Mouse (Mus musculus) megakaryocyte progenitor cell, adult 5-6 weeks (primary cell): ENCODE data around the gene C4b. TPM values are rescaled to one million over a fixed set of nuclear protein-coding genes. Genes with fewer than 3 reads are reported as not detected.
"Not testable (repeated sequence)": the region's sequence is repeated elsewhere in the genome, so short reads cannot be mapped to it uniquely, and the experiment has no call there.

Source experiments
- ATAC-seq: replicated peaks from 2 replicates; pipeline ENCODE4 v1.8.0; 2016; ENCODE audit warnings: mild to moderate bottlenecking, moderate TSS enrichment, inconsistent platforms; ENCODE audit not compliant: poor library complexity
- total RNA-seq, 2 experiments: library from RNA; stranded (forward) in 1 of 2; stranded (reverse) in 1 of 2; fragments of 157-497, 149-512 nt in 1 of 2; fragments of 200-1000 nt in 1 of 2; gene quantifications; 2 replicates each; pipeline versions ENCODE4 v1.2.3 to v1.2.4; 2015 to 2017

C4b gene
- total RNA-seq (2015) = 0.12 and 0.27 TPM in 2 replicates
- total RNA-seq (2017) = 0.03 and 0.12 TPM in 2 replicates

- no peak for ATAC-seq
Measured at GRCm38 (mm10) chr17:34743719-34744118, at the start of gene C4b. Gene C4b, minus strand, starts transcription at chr17:34743882.

DNA sequence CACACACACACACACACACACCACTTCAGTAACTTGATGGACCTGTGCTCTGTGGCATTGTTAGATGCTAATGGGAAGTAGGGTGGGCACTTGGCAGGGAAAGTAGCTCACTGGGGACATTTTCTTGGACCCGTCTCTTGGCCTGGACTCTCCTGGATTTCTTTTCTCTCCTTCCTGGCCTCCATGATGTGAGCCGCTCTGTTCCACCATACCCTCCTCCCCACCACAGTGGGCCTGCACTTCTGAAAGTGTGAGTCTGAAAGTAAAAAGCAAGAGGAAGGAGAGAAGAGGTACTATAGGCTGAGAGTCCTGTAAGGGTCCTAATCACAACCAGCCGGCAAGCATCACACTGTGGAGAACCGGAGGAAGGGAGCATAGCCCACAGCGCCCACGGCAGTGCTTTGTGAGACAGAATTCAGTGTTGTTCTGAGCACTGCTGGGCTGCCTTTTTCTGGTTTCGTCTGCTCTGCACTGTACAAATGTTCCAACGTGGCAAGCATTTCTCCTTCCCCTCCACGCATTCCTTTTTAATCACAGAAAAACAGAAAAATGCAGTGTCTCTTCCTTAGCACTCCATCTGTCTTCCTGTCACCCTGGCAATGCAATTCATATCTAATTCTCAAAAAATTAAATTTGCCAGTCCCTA lies 34.1 kb upstream of the C4b start:
- ATAC-seq = no peak

- no peak for ATAC-seq
Measured at GRCm38 (mm10) chr17:34761471-34761870, 17.8 kb upstream of the C4b start.

DNA sequence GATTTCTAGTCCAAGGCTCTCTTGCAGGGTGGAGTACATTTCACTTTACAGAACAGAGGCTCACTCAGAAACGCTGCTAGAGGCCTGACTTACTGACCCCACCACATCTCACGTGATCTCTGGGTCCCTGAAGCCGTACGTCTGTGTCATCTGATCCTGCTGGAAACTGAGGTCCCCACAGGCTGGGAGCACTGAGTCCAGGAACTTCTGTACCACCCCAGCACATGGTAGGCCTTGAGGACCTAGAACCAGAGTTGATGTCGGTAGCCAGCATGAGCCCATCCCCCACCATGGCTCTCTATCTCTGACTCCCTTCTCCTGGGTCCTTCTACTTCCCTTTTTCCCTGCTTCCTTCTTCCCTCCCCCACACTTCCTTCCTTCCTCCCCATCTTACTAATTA lies 2.8 kb upstream of the C4b start:
- ATAC-seq = no peak

DNA sequence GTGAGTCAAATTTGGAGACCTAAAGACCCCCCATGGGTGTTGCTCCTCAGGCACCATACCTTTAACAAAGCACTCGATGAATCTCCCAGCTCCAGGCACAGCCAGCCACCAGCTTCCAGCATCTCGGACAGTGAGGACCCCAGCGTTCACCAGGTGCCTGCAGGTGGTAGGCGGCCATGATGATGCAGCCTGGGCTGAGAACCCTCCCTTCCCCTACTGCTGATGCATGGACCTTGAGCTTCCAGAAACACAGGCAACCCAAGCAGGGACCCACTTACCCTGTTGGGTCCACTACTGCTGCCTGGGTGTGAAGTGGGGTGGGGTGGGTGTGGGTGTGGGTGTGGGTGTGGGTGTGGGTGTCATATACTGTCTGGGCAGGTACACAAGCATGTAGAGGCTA lies 1.5 kb upstream of the C4b start:
- not testable (repeated sequence) for ATAC-seq

GRCm38 (mm10) chr17:34744611-34745010 lies 929 bp upstream of the C4b start:
- ATAC-seq = not testable (repeated sequence)

DNA sequence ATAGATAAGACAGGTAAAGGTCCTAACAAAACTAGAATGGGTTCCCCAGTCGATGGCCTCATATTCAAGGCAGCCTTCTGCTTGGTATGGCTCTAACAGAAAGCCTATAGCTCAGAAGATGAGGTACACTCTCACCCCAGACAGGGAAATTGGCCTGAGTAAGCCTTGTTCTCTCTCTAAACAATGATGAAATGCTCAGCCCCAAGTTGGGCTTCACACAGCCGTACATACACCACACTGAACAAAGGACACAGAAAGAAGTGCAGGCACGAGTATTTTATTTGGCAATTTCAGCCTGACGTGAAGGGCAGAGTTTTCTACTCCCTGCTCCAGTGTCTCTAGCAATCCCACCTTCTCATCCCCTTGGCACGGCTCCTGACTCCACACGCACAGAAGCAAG lies 524 bp upstream of the C4b start:
- no peak for ATAC-seq

GRCm38 (mm10) chr17:34740280-34740679 lies 3.4 kb downstream of the C4b start:
- ATAC-seq = no peak

GRCm38 (mm10) chr17:34739708-34740107 lies 4.0 kb downstream of the C4b start:
- not testable (repeated sequence) for ATAC-seq

- not testable (repeated sequence) for ATAC-seq
Measured at GRCm38 (mm10) chr17:34737466-34737865, 6.2 kb downstream of the C4b start.

DNA sequence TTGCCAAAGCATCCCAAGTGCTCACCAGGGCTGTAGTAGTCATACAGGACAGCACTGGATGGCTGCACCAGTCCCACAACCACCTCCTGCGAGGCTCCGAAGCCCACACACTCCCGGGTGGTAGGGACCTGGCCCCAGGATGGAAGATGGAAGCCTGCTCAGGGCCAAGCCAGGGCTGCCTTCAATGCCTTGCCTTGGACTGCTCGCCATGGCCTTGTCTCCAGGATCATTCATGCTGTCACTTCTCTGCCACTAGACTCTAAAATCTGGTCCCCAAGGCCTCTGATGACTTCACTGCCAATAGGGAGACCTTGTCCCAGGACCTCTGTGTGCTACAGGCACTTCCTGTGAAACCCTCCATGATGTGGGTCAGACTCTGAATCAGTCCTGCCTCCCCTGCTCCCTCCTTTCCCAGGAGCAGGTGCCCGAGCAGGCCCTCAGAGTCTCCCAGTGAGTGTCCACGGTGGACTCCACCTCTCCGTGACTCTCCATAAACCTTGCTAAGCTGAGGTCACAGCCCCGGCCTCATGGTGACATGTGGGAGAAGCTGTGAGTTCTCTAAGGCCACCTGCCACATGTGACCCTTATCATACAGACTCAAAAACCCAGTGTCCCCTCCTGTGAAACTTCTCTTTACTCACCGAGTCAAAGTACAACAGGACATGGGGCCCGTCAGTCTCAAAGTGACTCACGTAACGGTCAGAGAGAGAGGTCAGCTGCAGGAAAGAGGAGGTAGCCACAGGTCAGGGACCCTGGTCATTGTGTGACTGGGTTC lies 13.7 kb downstream of the C4b start:
- ATAC-seq = not testable (repeated sequence)

DNA sequence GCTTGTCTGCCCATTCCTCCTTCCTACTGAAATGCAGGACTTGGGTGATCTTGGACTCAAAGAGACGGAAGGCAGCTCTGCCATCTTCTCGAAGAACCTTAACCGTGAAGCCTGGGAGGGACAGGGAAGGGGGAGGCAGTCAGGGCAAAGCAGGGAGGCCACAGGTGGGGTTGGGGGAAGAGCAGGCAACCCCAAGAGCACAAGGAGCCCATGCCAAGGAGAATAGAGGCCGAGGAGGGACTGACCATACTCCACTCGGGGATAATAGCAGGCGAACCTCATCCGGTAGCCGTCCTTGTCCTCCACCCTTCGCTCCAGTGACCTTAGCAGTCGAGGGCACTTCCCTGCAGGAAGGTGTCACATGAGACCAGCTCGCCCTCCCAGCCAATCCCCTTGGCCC lies 14.5 kb downstream of the C4b start:
- not testable (repeated sequence) for ATAC-seq

DNA sequence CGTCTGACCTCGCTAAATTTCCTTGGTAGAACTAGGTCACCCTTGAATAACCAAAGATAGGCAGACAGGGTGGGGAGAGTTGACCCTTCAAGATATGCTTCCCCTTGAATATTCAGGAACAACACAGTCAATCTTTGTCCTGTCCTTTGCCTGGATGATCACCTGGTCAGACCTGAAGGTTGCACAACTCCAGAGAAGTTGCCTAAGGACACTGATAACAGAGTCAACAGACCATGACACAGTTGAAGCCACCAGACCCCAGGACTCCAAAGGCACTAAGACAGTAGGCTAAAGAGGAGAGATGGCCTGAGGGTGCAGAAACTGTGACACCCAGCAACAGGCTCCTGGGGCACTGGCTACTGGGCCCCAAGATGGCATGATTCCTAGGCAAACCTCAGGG lies 15.8 kb downstream of the C4b start:
- ATAC-seq = no peak

- no peak for ATAC-seq
Measured at GRCm38 (mm10) chr17:34723066-34723465, 20.6 kb downstream of the C4b start.

- ATAC-seq = not testable (repeated sequence)
Measured at GRCm38 (mm10) chr17:34722238-34722637, 21.4 kb downstream of the C4b start.

GRCm38 (mm10) chr17:34719886-34720285 lies 23.8 kb downstream of the C4b start:
- not testable (repeated sequence) for ATAC-seq

GRCm38 (mm10) chr17:34717401-34717800 lies 26.3 kb downstream of the C4b start:
- ATAC-seq = no peak

GRCm38 (mm10) chr17:34716247-34716646 lies 27.4 kb downstream of the C4b start:
- ATAC-seq = no peak

GRCm38 (mm10) chr17:34715451-34715850 lies 28.2 kb downstream of the C4b start:
- ATAC-seq = not testable (repeated sequence)

DNA sequence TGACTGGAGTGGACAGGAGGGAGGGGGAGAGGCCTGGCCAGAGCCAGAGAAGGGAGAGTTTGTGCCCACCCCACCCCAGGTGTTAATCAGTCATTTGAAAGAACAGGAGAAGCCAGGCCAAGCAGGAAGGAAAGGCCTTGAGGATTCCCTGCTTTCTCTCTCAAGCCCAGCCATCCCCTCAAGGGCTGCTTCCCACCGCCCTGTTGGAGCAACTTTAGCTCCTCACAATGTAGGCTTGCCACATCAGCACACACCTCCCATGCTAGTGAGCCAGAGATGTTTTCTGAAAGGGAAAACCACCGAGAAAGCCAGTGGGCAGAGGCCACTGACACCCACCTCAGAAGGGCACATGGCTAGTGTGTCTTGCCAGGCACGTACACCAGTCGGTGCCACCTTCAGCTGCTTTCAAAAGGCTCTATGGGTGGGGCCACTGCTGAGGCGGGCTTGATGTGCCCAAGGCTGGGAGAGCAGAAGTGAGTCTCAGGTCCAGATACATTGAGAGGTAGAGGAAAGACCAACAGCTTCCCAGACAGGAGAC lies 28.7 kb downstream of the C4b start:
- ATAC-seq = not testable (repeated sequence)

GRCm38 (mm10) chr17:34714181-34714907 lies 29.3 kb downstream of the C4b start:
- ATAC-seq = not testable (repeated sequence)
